Mouse (Mus musculus) small intestine, adult 2 months (tissue): ENCODE results near the gene Odaph. TPM values are rescaled to one million over a fixed set of nuclear protein-coding genes. Genes with fewer than 3 reads are reported as not detected.

Experiments used
- H3K27ac ChIP-seq: fragments of 200-500 bp; 2 replicates; pipeline ENCODE4 v1.5.1; 2012; ENCODE audit warnings: low read depth, low read length, control low read depth, inconsistent platforms; ENCODE audit not compliant: insufficient read depth
- H3K27me3 ChIP-seq: fragments of 200-500 bp; 2 replicates; pipeline ENCODE4 v1.6.1; 2012; ENCODE audit warnings: mild to moderate bottlenecking, moderate library complexity, low read length, inconsistent platforms; ENCODE audit not compliant: control insufficient read depth, insufficient read depth
- H3K36me3 ChIP-seq: fragments of 200-500 bp; 2 replicates; pipeline ENCODE4 v1.6.1; 2012; ENCODE audit warnings: mild to moderate bottlenecking, low read length, control low read depth, inconsistent platforms; ENCODE audit not compliant: control insufficient read depth, insufficient read depth
- H3K4me1 ChIP-seq: fragments of 200-500 bp; 2 replicates; pipeline ENCODE4 v1.6.1; 2012; ENCODE audit warnings: low read length, inconsistent platforms, mixed read lengths; ENCODE audit not compliant: control insufficient read depth, insufficient read depth, insufficient read length
- H3K4me3 ChIP-seq: fragments of 200-500 bp; 2 replicates; pipeline ENCODE4 v1.5.1; 2012; ENCODE audit warnings: low read depth, mild to moderate bottlenecking, control low read depth, inconsistent platforms, low read length, moderate library complexity
- CTCF ChIP-seq: fragments of 200-500 bp; IDR thresholded peaks from 2 replicates; pipeline ENCODE4 v1.5.1; 2012; ENCODE audit warnings: low read depth, mild to moderate bottlenecking, control low read depth, inconsistent platforms, low read length, moderate library complexity, mixed read lengths; ENCODE audit not compliant: insufficient replicate concordance, insufficient read length; ENCODE audit errors: extremely low read depth
- POLR2A ChIP-seq: fragments of 200-500 bp; IDR thresholded peaks from 2 replicates; pipeline ENCODE4 v1.6.1; 2012; ENCODE audit warnings: low read depth, mild to moderate bottlenecking, control low read depth, inconsistent platforms, low read length, moderate library complexity
- WGBS: fragments of 180-500 bp; shearing (Covaris S2); methylation state at CpG from one replicate; pipeline ENCODE4 v1.1.7; 2018; 5-methylcytosine and 5-hydroxymethylcytosine counted together
- polyA plus RNA-seq: library from polyadenylated mRNA; depleted of rRNA; stranded (reverse); fragments of >200 nt; gene quantifications from 2 replicates; pipeline ENCODE4 v1.2.3, GENCODE M21; 2012; rRNA removed

Odaph gene
- polyA plus RNA-seq, 1 experiment = not detected

DNA sequence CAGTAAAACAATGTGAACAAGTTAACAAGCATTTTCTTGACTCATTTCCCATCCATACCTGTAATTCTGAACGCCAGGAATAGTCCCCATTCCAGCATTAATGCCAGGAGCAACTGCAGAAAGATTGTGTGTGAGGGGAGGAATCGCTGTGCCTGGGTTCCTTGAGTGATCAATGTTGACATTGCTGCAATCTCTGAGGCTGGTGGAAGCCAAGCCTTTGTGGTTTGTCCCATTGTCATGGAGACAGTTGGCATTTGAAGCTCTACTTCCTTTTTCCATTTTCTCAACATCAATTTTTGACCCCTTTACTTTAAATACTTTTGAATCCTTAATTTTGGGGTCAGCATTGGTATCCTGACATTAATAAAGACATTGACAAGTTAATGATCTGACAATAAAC, 32.7 kb downstream of the Odaph start:
- no peaks in the 10 kb centered on the region for H3K36me3 ChIP-seq
- no peak overlapping the region for H3K27ac ChIP-seq
- 39% methylated on average over 2 of the region's 2 CpGs for WGBS
- no peaks in the 10 kb centered on the region for H3K27me3 ChIP-seq
- no peak overlapping the region for H3K4me3 ChIP-seq
- no peaks in the 10 kb centered on the region for H3K4me1 ChIP-seq
- TF ChIP-seq POLR2A (no peak), CTCF (no peak)

- H3K4me1 ChIP-seq = peaks cover 3% of the 10 kb centered on the region
- H3K27me3 ChIP-seq = no peaks in the 10 kb centered on the region
- TF ChIP-seq POLR2A (peak; percentile 44; the same call in 1 of the 2 replicates), CTCF (peak; percentile 18; the same call in 1 of the 2 replicates)
- H3K4me3 ChIP-seq = peak overlapping the region; percentile 83
- whole genome bisulfite sequencing = under 1% methylated on average over 68 of the region's 68 CpGs
- H3K27ac ChIP-seq = peak overlapping the region; percentile 90
- no peaks in the 10 kb centered on the region for H3K36me3 ChIP-seq
Measured at GRCm38 (mm10) chr5:92042377-92043348, 55.4 kb downstream of the Odaph start.

GRCm38 (mm10) chr5:92043783-92044182, 56.5 kb downstream of the Odaph start, which contains the start of gene Cdkl2:
Gene Cdkl2, minus strand, starts transcription at chr5:92043883.
- H3K36me3 ChIP-seq = no peaks in the 10 kb centered on the region
- peak within 1 kb of the TSS; percentile 83 for H3K4me3 ChIP-seq
- no peaks in the 10 kb centered on the region for H3K27me3 ChIP-seq
- TF ChIP-seq CTCF = no peak
- TF ChIP-seq POLR2A = no peak
- H3K27ac ChIP-seq = peak within 1 kb of the TSS; percentile 90
- peaks cover 3% of the 10 kb centered on the region for H3K4me1 ChIP-seq
- WGBS = 76% methylated on average over 4 of the region's 4 CpGs

Other genes starting within 250 kb of the Odaph start
- 8.7 and 15.7 TPM in 2 replicates for gene Rchy1, start 24.4 kb upstream of the Odaph start, polyA plus RNA-seq
- 0.15 and 0.41 TPM in 2 replicates for gene Cdkl2, start 56.4 kb downstream of the Odaph start, polyA plus RNA-seq
- 3.1 and 6.9 TPM in 2 replicates for gene G3bp2, start 96.2 kb downstream of the Odaph start, polyA plus RNA-seq
- gene Uso1, start 150.5 kb downstream of the Odaph start, polyA plus RNA-seq = 15.7 and 25.1 TPM in 2 replicates
- gene U90926, start 227.9 kb downstream of the Odaph start, polyA plus RNA-seq = not detected in 2 replicates